Mouse (Mus musculus) adrenal gland, postnatal 36 days (tissue): Measurements from ENCODE around the gene Gm21992. TPM values are rescaled to one million over a fixed set of nuclear protein-coding genes. Genes with fewer than 3 reads are reported as not detected.
A peak's percentile ranks its signal among the peaks of the same experiment; 100 is the strongest.

ENCODE experiments used
- DNase-seq, 2 experiments: peaks; one replicate each; pipeline ENCODE4 v3.0.0; 2021; ENCODE audit warnings: mixed read lengths in 1 of 2
- total RNA-seq, 2 experiments: library from RNA; stranded (reverse); gene quantifications; 2 replicates each; pipeline ENCODE4 v1.2.3; 2021

Gm21992 gene
- total RNA-seq, 2 experiments from 2014 or later = 24.5 to 25.1 TPM

GRCm38 (mm10) chr19:4749975-4750374 lies 61.4 kb downstream of the Gm21992 start:
- DNase-seq = no peak

- DNase-seq = no peak
Measured at GRCm38 (mm10) chr19:4748493-4748892, 62.9 kb downstream of the Gm21992 start.

GRCm38 (mm10) chr19:4747631-4748312 lies 63.6 kb downstream of the Gm21992 start:
- DNase-seq = no peak

GRCm38 (mm10) chr19:4746611-4747010 lies 64.8 kb downstream of the Gm21992 start:
- DNase-seq = peak; percentile 80 to 83

- DNase-seq = peak in 1 of 2 experiments; percentile 18
Measured at GRCm38 (mm10) chr19:4745681-4746080, 65.7 kb downstream of the Gm21992 start.

GRCm38 (mm10) chr19:4745057-4745456 lies 66.4 kb downstream of the Gm21992 start:
- DNase-seq = peak; percentile 75 to 83

GRCm38 (mm10) chr19:4744026-4744425 lies 67.4 kb downstream of the Gm21992 start:
- DNase-seq = no peak

GRCm38 (mm10) chr19:4743524-4743923 lies 67.9 kb downstream of the Gm21992 start:
- peak in 1 of 2 experiments; percentile 45 for DNase-seq

- DNase-seq = no peak
Measured at GRCm38 (mm10) chr19:4742229-4742628, 69.2 kb downstream of the Gm21992 start.

GRCm38 (mm10) chr19:4741482-4741881 lies 69.9 kb downstream of the Gm21992 start:
- peak in 1 of 2 experiments; percentile 39 for DNase-seq

- DNase-seq = no peak
Measured at GRCm38 (mm10) chr19:4739762-4740161, 71.7 kb downstream of the Gm21992 start.

GRCm38 (mm10) chr19:4739053-4739452 lies 72.4 kb downstream of the Gm21992 start:
- no peak for DNase-seq

- DNase-seq = no peak
Measured at GRCm38 (mm10) chr19:4737866-4738265, 73.5 kb downstream of the Gm21992 start.

- no peak for DNase-seq
Measured at GRCm38 (mm10) chr19:4733052-4733451, 78.4 kb downstream of the Gm21992 start.

- DNase-seq = no peak
Measured at GRCm38 (mm10) chr19:4729186-4729585, 82.2 kb downstream of the Gm21992 start.

GRCm38 (mm10) chr19:4720671-4721244 lies 90.7 kb downstream of the Gm21992 start:
- DNase-seq = peak in 1 of 2 experiments; percentile 62

- no peak for DNase-seq
Measured at GRCm38 (mm10) chr19:4720112-4720511, 91.3 kb downstream of the Gm21992 start.

GRCm38 (mm10) chr19:4719351-4719764 lies 92.1 kb downstream of the Gm21992 start:
- DNase-seq = no peak

- DNase-seq = no peak
Measured at GRCm38 (mm10) chr19:4718716-4719115, 92.7 kb downstream of the Gm21992 start.

- DNase-seq = no peak
Measured at GRCm38 (mm10) chr19:4717281-4717680, 94.1 kb downstream of the Gm21992 start.

GRCm38 (mm10) chr19:4716756-4717155 lies 94.7 kb downstream of the Gm21992 start:
- no peak for DNase-seq

- no peak for DNase-seq
Measured at GRCm38 (mm10) chr19:4713886-4714285, 97.5 kb downstream of the Gm21992 start.

GRCm38 (mm10) chr19:4712781-4713526 lies 98.5 kb downstream of the Gm21992 start:
- no peak for DNase-seq
